Comparison of ENCODE assay signal across 25 mouse cellular contexts in genomic region chr4:141978582-141978981, GRCm38 (mm10). TPM values are rescaled to one million over a fixed set of nuclear protein-coding genes. Genes with fewer than 3 reads are reported as not detected.
DNase-seq lines count a peak whose midpoint lies in the region; ATAC-seq lines count a peak whose summit lies in the region.
"Had no signal": no experiment of that assay in that cellular context is flagged by ENCODE, and none has a peak within 500 bp of the region (broad histone marks: within the 10 kb centered on the region; RNA-seq: fewer than 3 reads in every experiment).

No protein-coding gene starts in this region.

- 0 out of 2 replicates have a peak overlapping the region, but pooled peaks have one; percentile 25 for H3K27ac ChIP-seq in hindbrain, embryonic 15.5 days (replicated peaks)
- no peak overlapping the region for H3K27ac ChIP-seq in hindbrain, embryonic 12.5 days
- H3K27ac ChIP-seq in intestine, embryonic 14.5 days (ENCODE audit: low read depth), result no peak overlapping the region
- H3K27ac ChIP-seq: embryonic facial prominence, embryonic 12.5 days; forebrain, embryonic 10.5 days; forebrain, embryonic 15.5 days; limb, embryonic 12.5 days; midbrain, embryonic 13.5 days had no signal

- peak; percentile 59 for DNase-seq in intestine, embryonic 14.5 days (ENCODE audit: low spot score)
- no peak for DNase-seq in retina, postnatal 1 day
- no peak for DNase-seq in right cerebral cortex, postnatal 4 days
- DNase-seq: adrenal gland, postnatal 25 days; cerebellum, adult 11-12 months; cerebellum, adult 9-11 months; embryo, embryonic 11 days; kidney, adult 9 months; kidney, postnatal 10 days; lung, postnatal 36 days; thymus, postnatal 4 days had no signal

- 57% methylated on average over 11 of the region's 11 CpGs for WGBS in hindbrain, embryonic 15.5 days
- 73% methylated on average over 11 of the region's 11 CpGs for WGBS in hindbrain, embryonic 12.5 days
- 49% methylated on average over 11 of the region's 11 CpGs for WGBS in intestine, embryonic 14.5 days

- H3K4me3 ChIP-seq in hindbrain, embryonic 15.5 days, result no peak overlapping the region
- no peak overlapping the region for H3K4me3 ChIP-seq in hindbrain, embryonic 12.5 days
- H3K4me3 ChIP-seq in intestine, embryonic 14.5 days (ENCODE audit: low read depth, low read length), result no peak overlapping the region
- H3K4me3 ChIP-seq: embryonic facial prominence, embryonic 12.5 days; forebrain, embryonic 10.5 days; forebrain, embryonic 15.5 days; limb, embryonic 12.5 days; midbrain, embryonic 13.5 days had no signal

- no peak overlapping the region for H3K9ac ChIP-seq in hindbrain, embryonic 15.5 days
- H3K9ac ChIP-seq in hindbrain, embryonic 12.5 days, result no peak overlapping the region
- no peak overlapping the region for H3K9ac ChIP-seq in intestine, embryonic 14.5 days (ENCODE audit: low read length)
- H3K9ac ChIP-seq: embryonic facial prominence, embryonic 12.5 days; forebrain, embryonic 15.5 days; limb, embryonic 12.5 days; midbrain, embryonic 13.5 days had no signal

- no peaks in the 10 kb centered on the region for H3K4me1 ChIP-seq in hindbrain, embryonic 15.5 days (replicated peaks)
- no peaks in the 10 kb centered on the region for H3K4me1 ChIP-seq in hindbrain, embryonic 12.5 days
- no peaks in the 10 kb centered on the region for H3K4me1 ChIP-seq in intestine, embryonic 14.5 days (replicated peaks; ENCODE audit: control insufficient read depth, insufficient read depth, low read length)
- H3K4me1 ChIP-seq: embryonic facial prominence, embryonic 12.5 days; forebrain, embryonic 10.5 days; limb, embryonic 12.5 days; midbrain, embryonic 13.5 days had no signal

- no peaks in the 10 kb centered on the region for H3K27me3 ChIP-seq in hindbrain, embryonic 15.5 days
- H3K27me3 ChIP-seq in hindbrain, embryonic 12.5 days, result no peaks in the 10 kb centered on the region
- H3K27me3 ChIP-seq in intestine, embryonic 14.5 days (replicated peaks; ENCODE audit: control insufficient read depth, insufficient read depth, low read length), result no peaks in the 10 kb centered on the region
- H3K27me3 ChIP-seq: embryonic facial prominence, embryonic 12.5 days; forebrain, embryonic 15.5 days; midbrain, embryonic 13.5 days had no signal

- H3K36me3 ChIP-seq in hindbrain, embryonic 15.5 days, result no peaks in the 10 kb centered on the region
- H3K36me3 ChIP-seq in hindbrain, embryonic 12.5 days, result no peaks in the 10 kb centered on the region
- H3K36me3 ChIP-seq in intestine, embryonic 14.5 days (ENCODE audit: control insufficient read depth, insufficient read depth, low read length), result no peaks in the 10 kb centered on the region
- H3K36me3 ChIP-seq: embryonic facial prominence, embryonic 12.5 days; forebrain, embryonic 10.5 days; forebrain, embryonic 15.5 days; limb, embryonic 12.5 days; midbrain, embryonic 13.5 days had no signal

- no peak overlapping the region for H3K4me2 ChIP-seq in hindbrain, embryonic 15.5 days
- H3K4me2 ChIP-seq in hindbrain, embryonic 12.5 days (replicated peaks), result no peak overlapping the region
- H3K4me2 ChIP-seq in intestine, embryonic 14.5 days (ENCODE audit: low read length), result no peak overlapping the region
- H3K4me2 ChIP-seq: embryonic facial prominence, embryonic 12.5 days; forebrain, embryonic 15.5 days; limb, embryonic 12.5 days; liver, embryonic 11.5 days; midbrain, embryonic 13.5 days had no signal

- no peak for ATAC-seq in hindbrain, embryonic 15.5 days (ENCODE audit: low FRiP score, low read depth)
- no peak for ATAC-seq in hindbrain, embryonic 12.5 days (ENCODE audit: low FRiP score)
- no peak for ATAC-seq in intestine, embryonic 14.5 days (replicated peaks; ENCODE audit: low FRiP score, low TSS enrichment, low read depth)
- 0 out of 2 replicates have a peak, but pooled peaks have one; percentile 44 for ATAC-seq in megakaryocyte, adult 5-6 weeks (ENCODE audit: poor library complexity, severe bottlenecking)
- ATAC-seq in frontal cortex, adult (ENCODE audit: low TSS enrichment), result no peak
- ATAC-seq: CD4-positive, CD25-positive, alpha-beta regulatory T cell, adult 4 months; forebrain, embryonic 15.5 days; midbrain, embryonic 13.5 days had no signal

- no peaks in the 10 kb centered on the region for H3K9me3 ChIP-seq in hindbrain, embryonic 15.5 days
- H3K9me3 ChIP-seq in hindbrain, embryonic 12.5 days (replicated peaks), result peaks cover 3% of the 10 kb centered on the region; the same call in 1 of the 2 replicates
- no peaks in the 10 kb centered on the region for H3K9me3 ChIP-seq in intestine, embryonic 14.5 days (ENCODE audit: control insufficient read depth, low read length)
- H3K9me3 ChIP-seq: embryonic facial prominence, embryonic 12.5 days; forebrain, embryonic 15.5 days; limb, embryonic 12.5 days; midbrain, embryonic 13.5 days had no signal

RNA-seq across cellular contexts. Expression of gene Fhad1, which starts 36.3 kb away (rescaled TPM):
- polyA plus RNA-seq in hindbrain, embryonic 15.5 days (2015; fragmentation: Nextera tagmentation; extraction: Ambion mirVana), result 4.1 and 5.3 TPM in 2 replicates
- polyA plus RNA-seq in hindbrain, embryonic 12.5 days (2016; fragmentation: Nextera tagmentation; extraction: Ambion mirVana), result 5.2 and 6.2 TPM in 2 replicates
- polyA plus RNA-seq in intestine, embryonic 14.5 days (2014; fragmentation: Nextera tagmentation; extraction: Ambion mirVana), result 1.8 and 2.2 TPM in 2 replicates
- 0.41 TPM in 1 of 2 replicates, not detected in the other for total RNA-seq in megakaryocyte, adult 5-6 weeks (2015)
- total RNA-seq in megakaryocyte, adult 5-6 weeks (2017), result 0.41 TPM in 1 of 2 replicates, not detected in the other
- total RNA-seq: gastrocnemius, adult 8-10 months; megakaryocyte-erythroid progenitor cell, adult 5-6 weeks had no signal
- polyA plus RNA-seq: liver, embryonic 16.5 days had no signal
